Mouse (Mus musculus) erythroblast, embryonic 14.5 days (primary cell): ENCODE results near the gene Fat2.

Experiments
- GATA1 ChIP-seq: IDR thresholded peaks from 2 replicates; pipeline ENCODE4 v1.6.1; 2012; ENCODE audit warnings: low read length, inconsistent platforms, mixed read lengths
- TAL1 ChIP-seq: IDR thresholded peaks from 3 replicates; pipeline ENCODE4 v1.6.1; 2012; ENCODE audit warnings: low read length, inconsistent platforms, mixed read lengths

DNA sequence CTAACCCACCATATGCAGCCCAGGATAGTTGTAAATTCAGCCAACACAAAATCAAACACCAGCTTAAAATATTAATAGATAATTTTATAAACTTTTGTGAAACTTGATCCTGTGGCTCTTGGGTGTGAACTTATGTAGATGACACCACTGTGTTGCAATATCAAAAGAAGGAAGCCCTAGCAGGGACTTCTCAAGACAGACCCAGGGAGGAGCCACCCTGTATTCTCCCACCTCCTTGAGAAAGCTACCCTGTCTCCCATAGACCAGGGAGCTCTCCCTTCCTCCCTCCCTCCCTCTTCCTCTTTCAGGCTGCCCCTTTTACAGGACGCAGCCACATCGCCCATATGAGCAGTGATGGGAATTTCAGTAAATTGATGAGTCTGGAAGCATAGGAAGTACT lies 4.4 kb upstream of the Fat2 start:
- no peak for TF ChIP-seq GATA1
- TF ChIP-seq TAL1: no peak
